Mouse (Mus musculus) C2C12 (cell line): ENCODE data around the gene Ppfia3.

ENCODE experiments used
- CEBPB ChIP-seq: IDR thresholded peaks from one replicate; pipeline ENCODE4 v1.6.1; 2011; ENCODE audit warnings: low read depth, mild to moderate bottlenecking, control low read depth, moderate library complexity
- CTCF ChIP-seq: IDR thresholded peaks from one replicate; pipeline ENCODE4 v1.5.1; 2011; ENCODE audit not compliant: control insufficient read depth, insufficient read depth, insufficient read length
- MAX ChIP-seq: IDR thresholded peaks from one replicate; pipeline ENCODE4 v1.6.1; 2011; ENCODE audit warnings: mild to moderate bottlenecking, control low read depth
- MYOD1 ChIP-seq: IDR thresholded peaks from one replicate; pipeline ENCODE4 v1.6.1; 2011; ENCODE audit warnings: low read depth; ENCODE audit not compliant: control insufficient read depth, insufficient read length
- MYOG ChIP-seq: IDR thresholded peaks from one replicate; pipeline ENCODE4 v1.6.1; 2011; ENCODE audit not compliant: control insufficient read depth, insufficient read length; ENCODE audit errors: extremely low read depth
- USF1 ChIP-seq: IDR thresholded peaks from one replicate; pipeline ENCODE4 v1.6.1; 2011; ENCODE audit warnings: low read depth, mild to moderate bottlenecking, control low read depth, moderate library complexity

GRCm38 (mm10) chr7:45412421-45412820 is 45.6 kb upstream of the Ppfia3 start:
- TF ChIP-seq CTCF (no peak), USF1 (no peak), CEBPB (no peak), MYOG (no peak), MAX (no peak), MYOD1 (no peak)
